Comparison of ENCODE assay signal across 8 mouse cellular contexts in genomic region chr1:20890404-20890921, GRCm38 (mm10). TPM values are rescaled to one million over a fixed set of nuclear protein-coding genes. Genes with fewer than 3 reads are reported as not detected.
DNase-seq lines count a peak whose midpoint lies in the region; ATAC-seq and TF ChIP-seq lines count a peak whose summit lies in the region.

Paqr8 (plus strand) TSS chr1:20890606.

- peak; percentile 99 for ATAC-seq in hindbrain, embryonic 12.5 days (ENCODE audit: low FRiP score)
- peak; percentile 99 for ATAC-seq in lung, postnatal 0 days

- peak within 1 kb of the TSS; percentile 78 for H3K9ac ChIP-seq in hindbrain, embryonic 12.5 days
- peak within 1 kb of the TSS; percentile 39 for H3K9ac ChIP-seq in lung, postnatal 0 days (replicated peaks; ENCODE audit: low read depth)

- WGBS in hindbrain, embryonic 12.5 days = under 1% methylated on average over 32 of the region's 37 CpGs
- WGBS in lung, postnatal 0 days = under 1% methylated on average over 27 of the region's 37 CpGs

- no peak for TF ChIP-seq EP300 in lung, postnatal 0 days (IDR thresholded peaks at IDR 0.05)

- H3K36me3 ChIP-seq in hindbrain, embryonic 12.5 days = no peaks in the 10 kb centered on the region
- H3K36me3 ChIP-seq in lung, postnatal 0 days (ENCODE audit: insufficient read depth, low read length) = no peaks in the 10 kb centered on the region

- peak; percentile 41 for DNase-seq in MEL-GATA-1-ER (ENCODE audit: extremely low read depth, low read depth)
- peak; percentile 89 for DNase-seq in cerebellum, adult 8-10 months
- peak; percentile 75 to 84 for DNase-seq in frontal cortex, postnatal 10 days (ENCODE audit: low spot score in 2 of 2)
- DNase-seq in layer of hippocampus, postnatal 10 days (ENCODE audit: low spot score in 2 of 2) = peak; percentile 83 to 88
- DNase-seq in lung, postnatal 0 days (ENCODE audit: low spot score) = peak; percentile 90
- DNase-seq in ovary, postnatal 10 days (ENCODE audit: low spot score) = peak; percentile 71
- DNase-seq in thymus, postnatal 0 days (ENCODE audit: low spot score) = peak; percentile 54

- no peaks in the 10 kb centered on the region for H3K9me3 ChIP-seq in hindbrain, embryonic 12.5 days (replicated peaks)
- H3K9me3 ChIP-seq in lung, postnatal 0 days (ENCODE audit: low read length) = no peaks in the 10 kb centered on the region

- 0 out of 2 replicates have a peak, but pooled peaks have one; percentile 3 for TF ChIP-seq CTCF in lung, postnatal 0 days (IDR thresholded peaks at IDR 0.05)

- peak within 1 kb of the TSS; percentile 85 for H3K27ac ChIP-seq in hindbrain, embryonic 12.5 days
- peak within 1 kb of the TSS; percentile 33 for H3K27ac ChIP-seq in lung, postnatal 0 days (ENCODE audit: low read length)

- peak within 1 kb of the TSS; percentile 73 for H3K4me2 ChIP-seq in hindbrain, embryonic 12.5 days (replicated peaks)
- peak within 1 kb of the TSS; percentile 90 for H3K4me2 ChIP-seq in lung, postnatal 0 days (replicated peaks; ENCODE audit: low read depth, low read length)

- H3K27me3 ChIP-seq in hindbrain, embryonic 12.5 days = no peaks in the 10 kb centered on the region
- no peaks in the 10 kb centered on the region for H3K27me3 ChIP-seq in lung, postnatal 0 days (replicated peaks; ENCODE audit: insufficient read depth, low read length)

- peak within 1 kb of the TSS; percentile 70 for H3K4me3 ChIP-seq in hindbrain, embryonic 12.5 days
- H3K4me3 ChIP-seq in lung, postnatal 0 days (ENCODE audit: low read depth, low read length) = peak within 1 kb of the TSS; percentile 58

- peaks cover 13% of the 10 kb centered on the region for H3K4me1 ChIP-seq in hindbrain, embryonic 12.5 days
- H3K4me1 ChIP-seq in lung, postnatal 0 days (ENCODE audit: insufficient read depth, low read depth, low read length) = no peaks in the 10 kb centered on the region

RNA-seq across cellular contexts. Expression of gene Paqr8, which starts in this region (rescaled TPM):
- polyA plus RNA-seq in hindbrain, embryonic 12.5 days (2016; fragmentation: Nextera tagmentation; extraction: Ambion mirVana) = 15.6 and 16.4 TPM in 2 replicates
- 100 to 1,000 TPM in 1 of 2 experiments, 10 to 100 TPM in 1; 93.1 to 132 TPM for total RNA-seq in layer of hippocampus, postnatal 10 days (2021)
- polyA plus RNA-seq in lung, postnatal 0 days (2015; fragmentation: Nextera tagmentation; extraction: Ambion mirVana) = 4.8 and 8.3 TPM in 2 replicates
- 0.73 and 0.94 TPM in 2 replicates for polyA plus RNA-seq in thymus, postnatal 0 days (2015; fragmentation: Nextera tagmentation; extraction: Ambion mirVana)

Comparison
In these comparisons a context has a peak if more than half of its experiments do, and no peak if none do; other contexts are left out.
1. Peak in every context shown above with its lines: DNase-seq, ATAC-seq, H3K4me3 ChIP-seq and H3K27ac ChIP-seq.
2. Peak in DNase-seq in thymus, postnatal 0 days; RNA of the gene not detected or under 1 TPM.